Mouse (Mus musculus) spleen, postnatal 36 days (tissue): Measurements from ENCODE around the gene Gimap9.
A peak's percentile ranks its signal among the peaks of the same experiment; 100 is the strongest.
"Not testable (repeated sequence)": the region's sequence is repeated elsewhere in the genome, so short reads cannot be mapped to it uniquely, and the experiment has no call there.

Experiments used
- DNase-seq, 2 experiments: peaks; one replicate each; pipeline ENCODE4 v3.0.0; 2022; ENCODE audit warnings: low spot score in 2 of 2, mixed read lengths in 1 of 2

The Gimap9 gene

DNA sequence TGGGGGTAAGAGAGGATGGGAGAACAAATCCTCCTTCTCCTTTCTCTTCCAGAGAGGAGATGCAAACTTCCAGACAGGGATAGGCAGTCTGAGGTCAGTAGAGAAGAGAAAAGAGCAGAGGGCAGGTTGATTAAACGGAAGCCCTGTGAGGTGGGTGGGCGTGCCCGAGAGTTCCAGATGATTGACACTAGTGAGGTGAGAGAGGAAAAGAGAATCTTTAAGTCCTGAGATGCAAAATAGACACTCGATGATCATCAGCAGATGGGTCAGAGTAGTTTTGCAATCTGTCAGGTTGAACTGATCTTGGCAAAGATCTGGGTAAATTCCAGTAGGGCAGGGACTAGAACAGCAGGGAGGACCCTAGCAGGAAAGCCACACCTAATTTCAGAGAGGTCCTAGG is 11.2 kb upstream of the Gimap9 start:
- DNase-seq = peak; percentile 54 to 65

DNA sequence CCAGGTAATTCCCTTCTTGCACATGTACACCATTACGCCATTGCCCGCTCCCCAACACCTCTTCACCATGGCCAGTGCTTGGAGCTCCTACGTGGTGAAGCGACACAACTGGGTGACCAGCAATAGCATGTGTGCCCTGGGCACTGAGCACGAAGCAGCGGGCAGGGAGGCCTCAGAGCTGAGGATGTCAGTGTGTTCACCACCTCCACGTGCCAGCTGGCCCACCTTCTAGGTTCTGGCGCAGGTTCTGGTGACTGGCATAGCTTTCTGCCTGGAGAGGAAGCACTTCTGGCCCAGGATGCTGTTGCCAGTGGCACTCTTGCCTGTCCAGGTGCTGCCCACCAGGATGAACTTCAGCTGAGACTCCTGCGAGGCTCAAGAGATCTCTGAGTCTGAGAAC is 10.5 kb upstream of the Gimap9 start:
- DNase-seq = no peak

DNA sequence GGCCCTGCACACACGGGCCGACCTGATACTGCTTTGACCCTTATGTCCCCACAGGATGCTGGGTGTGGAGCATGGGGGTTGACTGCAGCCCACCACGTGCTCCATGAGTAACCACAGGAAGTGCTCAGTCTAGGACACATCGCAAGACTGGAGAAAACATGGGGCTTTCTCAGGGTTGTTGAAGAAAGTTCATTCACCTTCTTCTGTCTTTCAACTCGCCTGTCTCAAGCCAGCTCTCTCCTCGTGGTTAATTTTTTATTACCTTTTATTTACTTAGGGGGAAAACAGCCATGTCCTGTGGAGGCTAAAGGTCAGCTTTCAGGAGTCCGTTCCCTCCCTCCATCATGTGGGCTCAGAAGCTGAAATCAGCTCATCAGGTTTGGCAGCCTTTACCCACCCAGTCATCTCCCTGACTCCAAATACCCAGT is 9.8 kb upstream of the Gimap9 start:
- no peak for DNase-seq

DNA sequence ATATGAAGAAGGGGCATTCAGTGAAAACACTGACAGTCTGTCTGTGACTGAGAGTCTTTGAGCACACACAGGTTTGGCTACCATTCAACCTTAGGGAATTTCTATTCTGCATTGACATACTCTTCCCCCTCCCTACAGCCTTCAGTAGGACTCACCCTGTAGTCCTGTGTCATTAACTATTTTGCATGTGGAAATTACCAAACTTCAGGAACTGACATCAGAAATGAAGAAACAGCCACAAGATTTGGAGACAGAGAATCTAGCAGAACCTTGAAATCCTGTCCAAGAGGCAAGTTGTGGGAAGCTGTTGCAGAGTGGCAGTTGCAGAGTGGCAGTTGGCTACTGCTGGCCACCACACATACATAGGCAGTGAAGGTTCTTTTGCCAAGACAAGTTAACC is 7.9 kb upstream of the Gimap9 start:
- DNase-seq = no peak

DNA sequence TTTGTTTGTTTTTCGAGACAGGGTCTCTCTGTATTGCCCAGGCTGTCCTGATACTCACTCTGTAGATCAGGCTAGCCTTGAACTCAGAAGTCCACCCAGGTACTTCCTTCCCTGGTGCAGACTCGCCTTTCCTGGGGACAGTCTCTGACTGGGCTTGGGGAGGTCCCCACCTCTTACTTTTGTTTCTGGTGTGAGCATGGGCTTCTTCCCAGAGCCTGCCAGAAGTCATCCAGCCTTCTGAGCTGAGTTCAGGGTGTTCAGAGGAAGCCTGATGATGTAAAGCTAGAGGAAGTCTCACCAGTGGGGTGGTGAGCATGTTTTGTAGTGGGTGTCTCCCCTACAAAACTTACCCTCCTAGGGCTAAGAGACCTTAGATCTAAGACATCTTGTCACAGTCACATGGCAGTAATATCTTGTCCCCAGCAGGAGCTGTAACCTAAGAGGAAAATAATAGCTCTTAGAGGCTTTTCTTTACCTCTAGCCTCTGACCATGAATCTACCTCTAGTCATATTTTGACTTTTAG is 6.4 kb upstream of the Gimap9 start:
- no peak for DNase-seq

DNA sequence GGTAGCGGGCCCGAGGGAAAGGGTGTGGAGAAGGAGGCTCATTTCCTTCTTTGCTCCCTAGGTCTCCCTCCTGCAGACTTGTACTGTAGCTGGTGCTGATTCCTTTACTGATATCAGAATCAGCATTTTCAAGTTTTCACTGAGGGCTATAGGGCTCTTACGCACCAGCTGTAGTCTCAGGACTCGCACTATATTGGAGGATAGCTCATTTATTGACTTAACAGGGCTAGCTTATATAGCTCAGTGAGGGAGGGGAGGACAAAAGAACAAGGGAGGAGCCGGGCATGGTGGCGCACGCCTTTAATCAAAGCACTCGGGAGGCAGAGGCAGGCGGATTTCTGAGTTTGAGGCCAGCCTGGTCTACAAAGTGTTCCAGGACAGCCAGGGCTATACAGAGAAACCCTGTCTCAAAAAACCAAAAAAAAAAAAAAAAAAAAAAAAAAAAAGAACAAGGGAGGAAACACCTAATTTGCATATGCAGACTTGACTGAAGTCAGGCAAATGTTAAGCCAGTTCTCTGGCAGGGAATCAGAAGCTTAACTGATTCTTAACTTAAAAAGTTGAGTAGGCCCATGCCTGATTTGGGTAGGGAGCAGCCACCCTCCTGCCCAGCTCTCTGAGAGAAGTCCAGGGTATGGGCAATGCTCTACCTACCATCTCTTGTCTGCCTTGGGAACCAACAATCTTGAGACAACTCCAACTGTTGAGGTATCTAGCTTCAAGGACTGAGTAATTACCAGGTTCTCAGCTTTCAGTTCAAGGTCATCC is 1.5 kb upstream of the Gimap9 start:
- peak; percentile 52 to 63 for DNase-seq

DNA sequence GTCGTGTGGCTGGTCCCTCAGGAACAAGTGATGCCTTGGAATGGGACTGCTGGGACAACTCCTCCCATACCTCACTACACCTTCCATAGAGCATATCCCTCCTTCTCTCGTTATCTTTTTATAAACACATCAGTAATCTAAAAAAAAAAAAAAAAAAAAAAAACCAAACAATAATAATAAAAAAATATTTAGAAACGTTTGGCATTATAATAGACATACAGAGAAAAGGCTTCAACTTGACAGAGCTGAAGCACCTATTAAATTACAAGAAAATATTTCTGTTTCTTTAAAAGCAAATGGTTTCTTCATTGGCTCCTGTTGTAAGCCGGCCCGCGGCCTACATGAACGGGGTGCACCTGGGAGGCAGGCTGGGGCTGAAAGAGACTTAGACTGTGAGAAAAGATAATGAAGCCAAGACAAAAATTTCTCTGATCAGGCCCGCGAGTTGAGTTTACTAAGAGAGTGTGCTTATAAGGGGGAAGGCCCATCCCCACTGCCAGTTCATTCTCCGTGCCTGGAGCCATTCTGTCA is 464 bp upstream of the Gimap9 start:
- DNase-seq = no peak

DNA sequence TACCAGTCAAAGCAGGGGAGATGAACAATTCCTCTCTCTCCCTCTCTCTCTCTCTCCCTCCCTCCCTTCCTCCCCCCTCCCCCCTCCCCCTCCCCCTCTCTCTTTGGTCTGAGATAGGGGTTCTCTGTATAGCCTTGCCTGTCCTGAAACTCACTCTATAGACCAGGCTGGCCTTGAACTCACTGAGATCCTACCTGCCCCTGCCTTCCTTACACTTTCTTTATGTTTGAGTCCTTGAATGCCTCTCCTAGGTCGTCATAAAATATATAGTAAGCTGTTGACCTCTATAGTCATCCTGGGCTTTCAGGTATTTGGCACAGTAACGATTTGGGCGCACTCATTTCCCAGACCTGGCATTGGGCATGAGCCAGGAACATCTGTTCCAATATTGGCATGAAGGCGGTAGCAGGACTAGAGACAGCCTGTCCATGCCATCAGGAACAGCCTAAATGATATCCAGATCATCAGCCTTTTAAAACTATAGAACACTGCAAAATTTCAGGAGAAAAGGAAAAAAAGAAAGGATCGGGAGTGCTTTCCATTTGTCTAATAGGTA is 1.0 kb downstream of the Gimap9 start:
- DNase-seq = no peak

DNA sequence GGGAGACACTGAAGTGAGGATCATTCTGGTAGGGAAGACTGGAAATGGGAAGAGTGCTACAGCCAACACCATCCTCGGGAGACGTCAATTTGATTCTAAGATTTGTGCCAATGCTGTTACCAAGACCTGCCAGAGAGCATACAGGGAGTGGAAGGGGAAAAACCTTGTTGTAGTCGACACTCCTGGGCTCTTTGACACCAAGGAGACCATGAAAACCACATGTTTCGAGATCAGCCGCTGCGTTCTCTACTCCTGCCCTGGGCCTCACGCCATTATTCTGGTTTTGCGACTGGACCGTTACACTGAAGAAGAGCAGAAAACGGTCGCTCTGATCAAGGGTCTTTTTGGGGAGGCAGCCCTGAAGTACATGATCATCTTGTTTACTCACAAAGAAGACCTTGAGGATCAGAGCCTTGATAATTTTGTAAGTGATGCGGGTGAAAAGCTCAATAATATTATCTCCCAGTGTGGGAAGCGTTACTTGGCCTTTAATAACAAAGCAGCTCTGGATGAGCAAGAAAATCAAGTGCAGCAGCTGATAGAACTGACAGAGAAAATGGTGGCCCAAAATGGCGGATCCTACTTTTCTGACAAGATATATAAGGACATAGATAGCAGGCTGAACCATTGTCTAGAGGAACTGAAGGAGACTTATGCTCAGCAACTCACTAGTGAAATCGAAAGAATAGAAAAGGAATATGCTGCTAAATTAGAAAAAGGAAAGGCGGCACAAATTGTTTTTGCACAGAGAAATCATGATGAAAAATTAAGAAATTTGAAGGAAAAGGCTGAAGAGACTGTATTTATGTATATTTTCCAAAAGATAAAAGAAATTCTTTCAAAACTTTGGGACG is 1.8 kb downstream of the Gimap9 start:
- DNase-seq = no peak

DNA sequence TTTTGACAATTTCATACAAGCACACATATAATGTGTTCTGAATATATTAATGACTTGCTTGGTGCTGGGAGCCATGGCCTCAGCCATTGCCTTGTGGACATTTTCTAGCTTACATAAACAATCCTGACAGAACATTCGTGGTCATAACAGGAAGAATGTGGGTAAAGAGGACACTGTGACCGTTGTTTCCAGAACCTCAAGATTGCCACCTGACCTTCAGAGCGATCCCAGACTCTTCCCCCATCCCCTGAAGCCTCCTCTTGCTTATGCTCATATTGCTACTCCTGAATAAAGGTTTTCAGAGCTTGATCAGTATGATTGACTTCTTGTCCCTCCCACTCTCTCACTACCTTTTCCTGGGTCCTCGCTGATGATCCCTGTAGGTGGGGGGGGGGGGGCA is 2.5 kb downstream of the Gimap9 start:
- DNase-seq = no peak

DNA sequence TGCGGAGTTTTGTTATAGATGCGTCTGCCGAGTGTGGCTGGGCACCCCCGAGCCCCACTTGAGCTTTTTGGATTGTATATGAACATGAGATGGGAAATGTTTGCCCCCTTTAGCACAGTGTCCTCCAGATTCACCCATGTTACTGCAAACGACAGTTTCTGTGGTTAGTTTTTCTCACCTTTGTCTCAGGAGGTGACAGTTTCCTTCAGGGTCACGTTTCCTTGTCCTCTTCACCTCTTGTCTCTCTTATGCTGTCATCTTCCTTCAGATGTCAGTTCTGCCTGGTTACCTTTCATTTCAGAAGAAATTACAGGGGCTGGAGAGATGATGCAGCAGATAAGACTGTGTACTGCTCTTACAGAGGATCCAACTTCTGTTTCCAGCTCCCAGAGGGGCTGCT is 3.8 kb downstream of the Gimap9 start:
- DNase-seq = no peak

DNA sequence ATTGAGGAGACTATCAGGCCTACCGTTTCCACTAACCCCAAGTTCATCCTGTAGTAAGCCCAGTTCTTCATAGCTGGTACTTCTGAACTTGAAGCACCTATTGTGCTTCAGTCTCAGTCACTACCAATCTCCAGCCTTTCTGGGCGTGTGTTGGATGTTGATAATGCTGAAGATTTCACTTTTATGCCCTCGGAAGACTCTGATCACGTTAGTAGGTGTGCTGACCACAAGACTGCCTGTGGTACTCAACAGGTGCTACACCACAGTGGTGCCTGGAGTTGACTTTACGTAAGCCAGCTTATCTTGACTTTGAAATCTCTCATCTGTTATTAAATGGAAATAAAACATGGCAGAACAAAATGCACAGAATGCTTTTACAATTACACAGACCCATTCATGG is 4.5 kb downstream of the Gimap9 start:
- no peak for DNase-seq

DNA sequence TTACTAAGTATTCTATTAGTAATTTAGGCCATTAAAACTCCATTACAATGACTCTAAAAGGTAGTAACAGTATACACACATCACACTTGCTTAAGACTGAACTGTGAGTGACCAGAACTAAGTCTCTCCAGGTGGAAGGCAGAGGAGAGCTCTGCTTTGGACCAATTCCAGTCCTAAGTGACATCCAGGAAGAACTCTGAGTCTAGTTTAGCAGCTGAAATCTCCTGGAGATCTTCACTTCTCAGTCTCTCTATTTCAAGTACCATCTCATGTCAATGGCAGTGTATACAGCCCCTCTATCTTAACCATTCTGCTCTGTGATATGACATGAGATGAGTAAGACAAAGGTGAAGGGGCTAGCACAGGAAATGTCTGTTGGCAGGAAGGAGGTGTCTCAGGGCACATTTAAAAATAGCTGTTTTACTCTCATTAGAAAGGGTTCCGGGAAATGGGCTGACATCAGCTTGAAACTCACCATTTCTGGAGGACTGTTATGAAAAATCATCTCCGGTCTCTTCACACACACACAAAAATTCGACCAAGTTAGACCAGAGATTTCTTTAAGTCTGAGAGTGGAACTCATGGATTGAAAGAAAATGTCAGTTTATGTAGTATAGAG is 5.7 kb downstream of the Gimap9 start:
- peak; percentile 72 to 73 for DNase-seq

DNA sequence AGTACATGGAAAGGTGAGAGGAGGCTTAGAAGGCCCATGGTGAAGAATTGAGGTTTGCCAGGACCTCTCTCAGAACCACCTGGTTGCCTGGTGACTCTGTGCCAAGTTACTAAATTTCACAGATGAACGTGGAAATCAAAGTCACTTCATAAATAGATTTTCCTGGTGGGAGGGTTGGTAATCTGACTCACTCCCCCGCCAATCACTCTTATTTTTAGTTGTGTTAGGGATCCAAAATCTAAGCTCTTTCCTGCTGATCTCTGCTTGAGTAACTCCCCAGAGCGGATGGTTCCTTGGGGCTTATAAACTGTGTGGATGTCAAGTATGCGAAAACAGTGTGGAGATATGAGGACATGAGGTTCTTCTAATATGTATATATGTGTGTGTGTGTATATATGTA is 6.3 kb downstream of the Gimap9 start:
- DNase-seq = no peak

DNA sequence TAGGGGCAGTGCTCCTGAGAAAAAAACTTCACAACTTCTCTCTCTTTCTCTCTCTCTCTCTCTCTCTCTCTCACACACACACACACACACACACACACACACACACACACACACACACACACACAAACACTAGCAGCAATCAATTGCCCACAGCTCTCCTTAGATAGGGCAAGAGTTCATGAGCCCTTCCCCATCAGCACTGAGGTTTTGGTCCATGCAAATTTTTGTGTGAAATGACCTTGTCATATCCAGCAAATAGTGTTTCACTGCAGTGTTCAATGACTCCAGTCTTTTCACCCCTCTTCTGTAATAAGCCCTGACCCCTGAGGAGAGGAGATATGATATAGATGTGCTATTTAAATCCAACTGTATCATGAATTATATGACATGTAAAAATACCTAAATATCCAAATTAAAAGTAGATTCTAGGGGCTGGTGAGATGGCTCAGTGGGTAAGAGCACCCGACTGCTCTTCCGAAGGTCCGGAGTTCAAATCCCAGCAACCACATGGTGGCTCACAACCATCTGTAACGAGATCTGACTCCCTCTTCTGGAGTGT is 7.4 kb downstream of the Gimap9 start:
- not testable (repeated sequence) for DNase-seq

DNA sequence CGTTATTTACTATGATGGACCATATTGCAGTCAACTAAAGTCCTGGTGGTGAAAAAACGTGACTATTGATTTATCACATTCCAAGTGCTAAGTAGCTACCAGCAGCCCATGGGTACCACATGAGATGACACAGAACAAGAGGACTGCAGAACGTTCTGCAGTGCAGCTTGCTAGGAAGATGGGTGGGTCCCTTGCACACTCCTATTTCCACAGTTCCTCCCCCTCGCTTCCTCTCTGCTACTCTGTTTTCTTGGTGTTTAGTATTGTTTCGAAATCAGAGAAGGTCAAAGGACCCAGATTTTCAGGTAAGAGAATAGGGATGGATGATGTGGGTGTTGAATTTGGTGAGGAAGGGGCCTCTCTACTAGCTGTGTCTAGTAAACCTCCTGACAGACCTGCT is 8.4 kb downstream of the Gimap9 start, which contains the start of gene Gimap4:
TSS of gene Gimap4 (plus strand) at position 231 of the 400 bp plus-strand sequence.
- DNase-seq = no peak

DNA sequence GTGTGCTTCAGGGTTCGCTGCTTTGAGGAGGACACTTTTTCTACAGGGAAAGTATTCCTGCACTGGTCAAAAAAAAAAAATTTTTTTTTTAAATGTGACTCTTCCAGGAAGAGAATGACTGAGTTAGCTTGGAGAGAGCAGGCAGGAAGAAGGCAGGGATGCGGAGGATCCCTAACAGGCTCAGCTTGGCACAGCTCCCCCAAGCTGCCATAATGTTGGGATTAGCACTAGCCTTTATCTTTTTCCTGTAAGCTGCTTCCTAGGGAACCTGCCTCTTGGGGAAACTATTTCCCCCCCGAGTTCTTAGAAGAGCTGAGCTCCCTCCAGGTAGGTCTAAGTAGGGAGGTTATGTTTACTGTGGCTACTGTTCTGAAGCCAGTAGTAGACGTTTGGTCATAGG is 8.9 kb downstream of the Gimap9 start:
- DNase-seq = no peak

DNA sequence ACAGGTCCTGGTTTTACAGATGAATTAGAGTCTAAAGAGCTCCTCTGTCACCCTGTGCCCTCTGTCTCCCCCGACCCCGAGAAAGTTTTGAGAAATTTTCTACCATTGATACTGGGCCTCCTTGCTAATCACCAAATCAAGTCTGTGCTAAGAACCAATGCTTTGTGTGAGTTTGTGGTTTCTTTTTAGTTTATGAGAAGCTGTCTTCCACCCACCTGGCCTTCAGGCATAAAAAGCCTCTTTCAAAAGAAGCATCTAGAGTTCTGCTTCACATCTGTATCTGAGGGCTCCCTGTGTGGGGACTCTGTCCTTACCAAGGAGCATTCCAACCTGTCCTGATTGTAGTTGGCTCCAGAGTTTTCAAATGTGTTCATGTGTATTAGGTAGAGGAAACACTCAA is 9.3 kb downstream of the Gimap9 start:
- DNase-seq = no peak

DNA sequence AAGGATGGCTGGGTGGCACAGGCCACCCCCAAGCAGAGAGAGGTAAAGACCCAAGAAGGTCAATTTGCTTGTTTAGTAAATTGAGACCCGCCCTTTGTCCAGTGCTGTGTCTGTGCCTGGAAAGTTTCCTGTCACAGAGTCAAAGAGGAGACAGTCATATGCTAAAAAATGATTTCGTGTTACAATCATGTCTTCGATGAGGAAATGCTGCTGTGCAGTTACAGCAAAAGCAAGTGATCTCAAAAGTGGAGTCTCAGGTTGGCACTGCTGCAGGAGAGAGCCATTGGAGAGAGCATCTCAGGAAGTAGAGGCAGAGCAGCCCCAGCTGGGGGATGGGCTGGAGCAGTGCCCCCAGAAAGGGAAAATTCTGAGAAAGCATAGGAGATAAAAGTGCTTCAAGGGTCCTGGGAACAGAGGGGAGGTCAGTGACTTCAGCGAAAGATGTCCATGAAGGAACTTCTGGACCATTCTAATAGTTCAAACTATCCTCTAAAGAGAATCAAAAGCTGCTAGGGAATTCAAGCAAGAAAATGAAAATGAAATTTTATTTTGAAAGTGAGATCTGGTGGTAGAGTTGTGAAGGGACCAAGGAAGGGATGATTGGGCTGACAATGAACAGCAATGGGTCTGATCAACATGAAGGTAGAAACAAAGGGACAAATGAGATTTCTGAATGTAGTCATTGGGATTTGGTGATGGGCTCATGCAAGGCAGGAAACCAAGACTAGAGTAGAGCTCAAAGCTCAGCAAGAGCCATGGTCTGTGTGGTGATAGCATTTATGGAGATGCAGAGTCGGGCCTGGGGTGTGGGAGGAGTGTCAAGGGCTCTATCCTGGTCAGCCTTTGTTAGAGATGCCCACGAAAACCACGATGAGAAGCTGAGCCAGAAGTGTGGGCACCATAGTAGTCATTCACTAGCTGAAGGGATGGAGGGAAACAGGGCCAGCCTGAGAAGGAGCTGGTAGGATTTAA is 10.1 kb downstream of the Gimap9 start:
- no peak for DNase-seq

DNA sequence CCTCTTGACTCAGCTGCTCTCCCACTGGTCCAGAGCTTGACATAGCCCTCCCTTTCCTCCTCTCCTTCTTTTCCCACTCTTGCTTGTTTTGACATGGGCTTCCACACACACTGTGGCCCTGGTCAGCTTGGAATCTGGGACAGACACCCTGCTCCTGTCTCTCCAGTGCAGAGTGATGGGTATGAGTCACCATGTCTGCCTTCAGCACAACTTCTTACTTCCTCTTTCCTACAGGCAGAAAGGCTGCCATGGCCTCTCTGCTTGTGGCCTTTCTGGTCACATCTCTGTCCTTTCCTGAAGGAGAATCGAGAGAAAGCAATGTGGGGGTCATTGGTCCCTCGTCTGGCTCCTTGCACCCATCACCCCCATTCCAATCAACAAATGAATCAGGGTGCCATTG is 11.1 kb downstream of the Gimap9 start:
- peak in 1 of 2 experiments; percentile 55 for DNase-seq
